Comparison of ENCODE assay signal across 7 mouse cellular contexts in genomic region chr5:129584583-129585541, GRCm38 (mm10). TPM values are rescaled to one million over a fixed set of nuclear protein-coding genes. Genes with fewer than 3 reads are reported as not detected.
A peak's percentile ranks its signal among the peaks of the same experiment; 100 is the strongest.
DNase-seq lines count a peak whose midpoint lies in the region; ATAC-seq and TF ChIP-seq lines count a peak whose summit lies in the region.

No protein-coding gene starts in this region.

- H3K4me1 ChIP-seq in heart, adult 2 months (ENCODE audit: control insufficient read depth, insufficient read depth, low read length), result peaks cover 1% of the 10 kb centered on the region; the same call in 1 of the 2 replicates
- H3K4me1 ChIP-seq in kidney, postnatal 0 days (replicated peaks; ENCODE audit: insufficient read depth, low read length), result peaks cover 7% of the 10 kb centered on the region; the same call in 1 of the 2 replicates
- peaks cover 44% of the 10 kb centered on the region for H3K4me1 ChIP-seq in midbrain, embryonic 10.5 days

- H3K27ac ChIP-seq in heart, adult 2 months, result no peak overlapping the region
- no peak overlapping the region for H3K27ac ChIP-seq in kidney, postnatal 0 days
- peak overlapping the region; percentile 85 for H3K27ac ChIP-seq in midbrain, embryonic 10.5 days (replicated peaks)

- intact Hi-C loops in heart, adult 2 months (cut with DNase I), result no loop called here

- H3K27me3 ChIP-seq in heart, adult 2 months (ENCODE audit: control insufficient read depth, insufficient read depth, low read length), result 0 out of 2 replicates have a peak, but pooled peaks cover 2% of the 10 kb centered on the region
- no peaks in the 10 kb centered on the region for H3K27me3 ChIP-seq in kidney, postnatal 0 days (ENCODE audit: insufficient read depth, low read length)
- peaks cover 84% of the 10 kb centered on the region for H3K27me3 ChIP-seq in midbrain, embryonic 10.5 days (ENCODE audit: low read depth, poor library complexity, severe bottlenecking)

- H3K9ac ChIP-seq in heart, adult 2 months (ENCODE audit: low read depth, low read length), result peak overlapping the region; percentile 66
- peak overlapping the region; percentile 63 for H3K9ac ChIP-seq in kidney, postnatal 0 days (ENCODE audit: low read depth, low read length)

- TF ChIP-seq EP300 in heart, adult 2 months (IDR thresholded peaks at IDR 0.05; ENCODE audit: insufficient read depth, low read depth, low read length), result no peak

- H3K9me3 ChIP-seq in kidney, postnatal 0 days (replicated peaks; ENCODE audit: low read length), result no peaks in the 10 kb centered on the region
- H3K9me3 ChIP-seq in midbrain, embryonic 10.5 days (replicated peaks), result no peaks in the 10 kb centered on the region

- peak; percentile 33 for TF ChIP-seq CTCF in heart, adult 2 months (IDR thresholded peaks at IDR 0.05)
- TF ChIP-seq CTCF in kidney, postnatal 0 days (IDR thresholded peaks at IDR 0.05; ENCODE audit: low read depth), result peak; percentile 21

- no peaks in the 10 kb centered on the region for H3K79me2 ChIP-seq in heart, adult 2 months (replicated peaks; ENCODE audit: control insufficient read depth, insufficient read depth, low read length)

- no peak for TF ChIP-seq POLR2A in heart, adult 2 months (IDR thresholded peaks at IDR 0.05; ENCODE audit: insufficient read depth, low read depth, low read length)

- peak; percentile 9 to 16 for DNase-seq in urinary bladder, postnatal 36 days (ENCODE audit: low spot score in 2 of 2)
- no peak for DNase-seq in urinary bladder, postnatal 10 days (ENCODE audit: low spot score)
- DNase-seq in cerebellum, adult 18-20 months, result peak; percentile 67 to 76
- peak; percentile 37 to 54 for DNase-seq in heart, adult 2 months
- DNase-seq in kidney, postnatal 0 days (ENCODE audit: low spot score), result peak; percentile 19
- DNase-seq in midbrain, embryonic 10.5 days (ENCODE audit: low spot score), result peak; percentile 65
- peak; percentile 39 to 43 for DNase-seq in spleen, postnatal 10 days (ENCODE audit: low spot score in 2 of 2)

- peak overlapping the region; percentile 100 for H3K4me2 ChIP-seq in kidney, postnatal 0 days (ENCODE audit: low read length)

- peak overlapping the region; percentile 92 for H3K4me3 ChIP-seq in heart, adult 2 months
- peak overlapping the region; percentile 76 for H3K4me3 ChIP-seq in kidney, postnatal 0 days (replicated peaks; ENCODE audit: low read depth, low read length)
- H3K4me3 ChIP-seq in midbrain, embryonic 10.5 days, result peak overlapping the region; percentile 84

- H3K36me3 ChIP-seq in heart, adult 2 months (ENCODE audit: control insufficient read depth, insufficient read depth, low read length), result no peaks in the 10 kb centered on the region
- H3K36me3 ChIP-seq in kidney, postnatal 0 days (ENCODE audit: insufficient read depth, low read length), result no peaks in the 10 kb centered on the region
- no peaks in the 10 kb centered on the region for H3K36me3 ChIP-seq in midbrain, embryonic 10.5 days

- 0 out of 2 replicates have a peak, but pooled peaks have one; percentile 11 for ATAC-seq in kidney, postnatal 0 days (replicated peaks; ENCODE audit: low FRiP score, low read depth)

- under 1% methylated on average over 76 of the region's 76 CpGs for WGBS in heart, adult 2 months
- WGBS in kidney, postnatal 0 days, result under 1% methylated on average over 69 of the region's 76 CpGs
- under 1% methylated on average over 76 of the region's 76 CpGs for WGBS in midbrain, embryonic 10.5 days

RNA-seq across cellular contexts. Expression of gene Mmp17, which starts 0.9 kb away (rescaled TPM):
- total RNA-seq in heart, adult 2 months (2021), result 1 to 10 TPM; 1.0 to 1.4 TPM
- polyA plus RNA-seq in heart, adult 2 months (2012; rRNA removed), result 1.4 and 1.5 TPM in 2 replicates
- 1.5 and 2.0 TPM in 2 replicates for polyA plus RNA-seq in kidney, postnatal 0 days (2015; fragmentation: Nextera tagmentation; extraction: Ambion mirVana)
- polyA plus RNA-seq in midbrain, embryonic 10.5 days (2016; fragmentation: Nextera tagmentation; extraction: Ambion mirVana), result 3.7 and 5.1 TPM in 2 replicates
